Mouse (Mus musculus) C2C12 (cell line): ENCODE data around the gene Fbxo48.

Experiments
- CTCF ChIP-seq: IDR thresholded peaks from one replicate; pipeline ENCODE4 v1.5.1; 2011; ENCODE audit not compliant: control insufficient read depth, insufficient read depth, insufficient read length
- FOSL1 ChIP-seq: IDR thresholded peaks from one replicate; pipeline ENCODE4 v1.8.0; 2011; ENCODE audit warnings: mild to moderate bottlenecking, low read length; ENCODE audit not compliant: poor library complexity, insufficient read depth, severe bottlenecking
- MAX ChIP-seq: IDR thresholded peaks from one replicate; pipeline ENCODE4 v1.6.1; 2011; ENCODE audit warnings: mild to moderate bottlenecking, control low read depth
- MYOG ChIP-seq: IDR thresholded peaks from one replicate; pipeline ENCODE4 v1.6.1; 2011; ENCODE audit not compliant: control insufficient read depth, insufficient read length; ENCODE audit errors: extremely low read depth
- USF1 ChIP-seq: IDR thresholded peaks from one replicate; pipeline ENCODE4 v1.6.1; 2011; ENCODE audit warnings: low read depth, mild to moderate bottlenecking, control low read depth, moderate library complexity

DNA sequence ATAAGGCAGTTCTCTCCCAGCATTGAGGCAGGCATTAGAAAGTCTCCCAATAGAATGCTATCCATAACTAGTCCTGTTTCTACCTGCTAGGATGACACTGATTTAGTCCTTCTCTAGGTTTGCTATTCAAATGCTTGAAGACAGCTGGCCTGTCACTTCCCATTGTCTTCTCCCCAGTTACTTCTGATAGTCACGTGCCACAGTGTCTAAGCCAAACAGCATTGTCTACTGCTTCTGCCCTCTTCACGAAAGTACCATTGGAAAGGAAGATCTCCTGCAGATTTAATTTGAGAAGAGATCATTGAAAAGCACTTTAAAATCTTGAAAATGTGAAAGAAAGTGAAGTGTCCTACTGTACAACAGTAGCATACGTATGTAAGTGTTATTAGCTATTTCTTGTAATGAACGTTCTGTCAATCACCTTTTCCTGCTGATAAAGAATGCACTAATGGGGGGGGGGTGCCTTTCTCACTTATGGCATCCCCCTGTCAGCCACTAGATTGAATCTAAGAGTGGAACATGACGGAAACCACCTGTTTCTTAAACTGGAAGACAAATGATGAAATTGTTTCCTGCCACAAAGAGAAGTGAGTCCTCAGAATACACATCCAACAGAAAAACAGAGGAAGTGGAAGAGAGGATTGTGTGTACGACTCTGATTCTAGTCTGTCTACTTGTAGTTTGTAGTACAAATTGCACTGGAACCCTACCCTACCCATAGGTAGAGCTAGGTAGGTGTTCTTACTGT lies 5.1 kb downstream of the Fbxo48 start:
- TF ChIP-seq MAX (no peak), USF1 (no peak), CTCF (no peak), FOSL1 (no peak), MYOG (no peak)
